Mouse (Mus musculus): ENCODE measurements around the gene Fam92a. TPM values are rescaled to one million over a fixed set of nuclear protein-coding genes. Genes with fewer than 3 reads are reported as not detected.
"Not testable (repeated sequence)": the region's sequence is repeated elsewhere in the genome, so short reads cannot be mapped to it uniquely, and the experiment has no call there.

The Fam92a gene
- polyA plus RNA-seq (2012; rRNA removed), result 8.3 and 8.5 TPM in 2 replicates

DNA sequence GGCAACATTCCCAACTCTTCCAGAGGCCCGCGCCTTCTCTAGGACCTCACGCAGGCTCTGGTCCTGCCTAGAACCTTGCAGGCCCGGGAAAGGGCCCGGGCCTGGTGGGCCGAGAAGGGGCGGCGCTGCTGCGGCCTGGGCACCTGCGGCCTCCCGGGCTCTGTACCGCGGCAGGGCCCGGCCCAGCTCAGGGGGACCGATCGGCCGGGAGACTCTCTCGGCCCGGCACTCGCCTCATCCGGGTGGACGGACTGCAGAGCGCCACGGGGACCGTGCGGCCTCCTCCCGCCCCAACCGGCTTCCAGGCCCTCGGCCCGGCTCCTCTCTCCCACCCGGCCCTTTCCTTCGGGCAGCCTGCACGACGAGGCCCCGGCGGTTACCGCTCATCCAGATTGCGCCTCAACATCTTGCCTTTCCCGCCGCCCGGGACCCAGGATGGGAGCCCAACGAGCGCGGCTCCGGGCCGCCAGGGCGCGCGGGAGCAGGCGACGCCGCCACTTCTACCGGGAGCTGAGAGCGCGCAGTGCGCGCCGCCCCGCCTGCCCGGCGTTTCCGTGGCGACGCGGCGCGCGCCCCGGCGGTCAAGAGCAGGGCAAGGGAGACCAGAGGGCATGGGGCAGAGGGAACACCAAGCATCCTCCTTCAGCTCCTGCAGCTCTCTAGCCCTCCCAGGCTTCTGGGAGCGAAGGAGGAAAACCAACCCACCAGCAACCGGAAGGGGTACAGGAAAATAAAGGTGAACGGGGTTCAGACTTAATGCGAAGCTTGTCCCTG lies at the start of gene Fam92a:
TSS of gene Fam92a (minus strand) at position 698 of the 774 bp plus-strand sequence.
- under 1% methylated on average over 74 of the region's 74 CpGs for WGBS
- no peak within 1 kb of the TSS for H3K27ac ChIP-seq (ENCODE audit: insufficient read depth, low read depth, low read length)

DNA sequence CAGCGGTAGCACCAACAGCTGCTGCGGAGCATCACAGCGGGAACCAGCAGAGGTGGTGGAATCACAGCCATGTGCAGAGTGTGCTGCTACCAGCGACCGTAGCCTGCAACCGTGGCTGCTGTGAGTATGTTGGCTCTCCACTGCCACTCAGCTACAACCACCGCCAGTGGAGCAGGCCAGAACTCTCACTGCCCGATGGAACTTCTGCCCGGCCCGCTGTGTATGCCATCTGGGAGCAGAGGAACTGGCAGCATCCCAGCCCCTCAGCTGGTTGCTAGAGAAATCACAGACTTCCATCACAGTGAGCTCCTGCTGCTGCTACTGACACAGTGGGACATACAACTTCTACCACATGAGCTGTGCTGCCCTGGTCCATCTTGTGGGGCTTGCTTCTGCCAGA lies 7.2 kb upstream of the Fam92a start:
- H3K36me3 ChIP-seq (ENCODE audit: control insufficient read depth, insufficient read depth, low read length), result no peaks in the 10 kb centered on the region
- WGBS, result 93% methylated on average over 10 of the region's 10 CpGs
- DNase-seq, result no peak
- no peak overlapping the region for H3K27ac ChIP-seq (ENCODE audit: insufficient read depth, low read depth, low read length)
- no peaks in the 10 kb centered on the region for H3K4me1 ChIP-seq (ENCODE audit: control insufficient read depth, insufficient read depth, low read length)
- TF ChIP-seq POLR2A (IDR thresholded peaks at IDR 0.05; ENCODE audit: low read depth, low read length) (no peak), CTCF (conservative IDR thresholded peaks at IDR 0.05; ENCODE audit: insufficient read depth, insufficient read length, low read depth, low read length) (no peak)
- no peak overlapping the region for H3K4me3 ChIP-seq (ENCODE audit: insufficient read depth, low read depth, low read length)
- H3K27me3 ChIP-seq (replicated peaks; ENCODE audit: control insufficient read depth, insufficient read depth, low read length), result no peaks in the 10 kb centered on the region

More for the DNA sequence above, at the start of gene Fam92a:
- H3K4me3 ChIP-seq (ENCODE audit: insufficient read depth, low read depth, low read length), result peak within 1 kb of the TSS; percentile 77
- no peak for TF ChIP-seq POLR2A (IDR thresholded peaks at IDR 0.05; ENCODE audit: low read depth, low read length)
- no peak for TF ChIP-seq CTCF (conservative IDR thresholded peaks at IDR 0.05; ENCODE audit: insufficient read depth, insufficient read length, low read depth, low read length)
- peak; percentile 79 for DNase-seq
- no peaks in the 10 kb centered on the region; the same call in 1 of the 2 replicates for H3K36me3 ChIP-seq (ENCODE audit: control insufficient read depth, insufficient read depth, low read length)
- H3K27me3 ChIP-seq (replicated peaks; ENCODE audit: control insufficient read depth, insufficient read depth, low read length), result no peaks in the 10 kb centered on the region
- peaks cover 6% of the 10 kb centered on the region; the same call in 1 of the 2 replicates for H3K4me1 ChIP-seq (ENCODE audit: control insufficient read depth, insufficient read depth, low read length)

DNA sequence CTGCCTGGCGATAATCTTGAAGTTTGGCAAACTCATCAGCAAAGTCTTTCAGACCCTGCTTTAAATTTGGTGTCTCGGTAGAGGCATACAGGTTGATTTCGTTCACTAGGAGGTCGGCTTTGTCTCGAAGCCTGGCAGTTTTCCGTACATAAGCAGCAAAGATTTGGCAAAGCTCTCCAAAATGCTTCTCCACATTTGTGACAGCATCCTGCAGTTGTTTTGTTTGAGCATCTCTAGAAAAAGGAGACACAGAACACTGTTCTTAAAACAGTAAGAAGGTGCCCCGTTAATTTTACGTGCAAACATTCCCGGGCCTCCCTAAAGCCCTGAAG lies 863 bp downstream of the Fam92a start:
- no peaks in the 10 kb centered on the region for H3K27me3 ChIP-seq (replicated peaks; ENCODE audit: control insufficient read depth, insufficient read depth, low read length)
- H3K4me3 ChIP-seq (ENCODE audit: insufficient read depth, low read depth, low read length), result peak overlapping the region; percentile 77
- DNase-seq, result no peak
- H3K4me1 ChIP-seq (ENCODE audit: control insufficient read depth, insufficient read depth, low read length), result peaks cover 6% of the 10 kb centered on the region; the same call in 1 of the 2 replicates
- H3K27ac ChIP-seq (ENCODE audit: insufficient read depth, low read depth, low read length), result no peak overlapping the region
- 13% methylated on average over 9 of the region's 9 CpGs for WGBS
- TF ChIP-seq POLR2A (IDR thresholded peaks at IDR 0.05; ENCODE audit: low read depth, low read length), result no peak
- no peak for TF ChIP-seq CTCF (conservative IDR thresholded peaks at IDR 0.05; ENCODE audit: insufficient read depth, insufficient read length, low read depth, low read length)
- no peaks in the 10 kb centered on the region; the same call in none of the 2 replicates for H3K36me3 ChIP-seq (ENCODE audit: control insufficient read depth, insufficient read depth, low read length)

DNA sequence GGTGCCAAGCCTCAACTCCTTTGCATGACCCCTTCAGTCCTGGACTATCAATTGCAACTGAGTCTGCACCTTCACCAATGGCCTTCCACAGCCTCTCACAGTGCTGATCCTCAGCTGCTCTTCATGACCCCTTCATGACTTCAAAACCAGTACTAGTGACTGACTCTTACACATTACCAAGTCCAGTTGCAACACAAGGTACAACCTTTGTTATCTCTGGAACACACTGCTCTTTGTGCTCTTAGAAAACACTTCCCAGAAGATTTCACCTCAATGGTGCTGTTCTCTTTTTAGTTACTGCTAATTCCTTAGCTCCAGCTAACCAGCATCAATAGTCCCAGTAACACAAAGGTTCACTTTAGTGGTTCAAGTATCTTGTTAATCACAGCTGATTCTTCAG lies 24.2 kb downstream of the Fam92a start:
- DNase-seq, result no peak

GRCm38 (mm10) chr4:12141516-12141915 lies 30.3 kb downstream of the Fam92a start:
- DNase-seq, result peak; percentile 8
- H3K36me3 ChIP-seq (ENCODE audit: control insufficient read depth, insufficient read depth, low read length); H3K4me1 ChIP-seq (ENCODE audit: control insufficient read depth, insufficient read depth, low read length); H3K4me3 ChIP-seq (ENCODE audit: insufficient read depth, low read depth, low read length); H3K27me3 ChIP-seq (replicated peaks; ENCODE audit: control insufficient read depth, insufficient read depth, low read length); H3K27ac ChIP-seq (ENCODE audit: insufficient read depth, low read depth, low read length): not testable (repeated sequence)
- WGBS, result 73% methylated on average over 7 of the region's 7 CpGs

More for the DNA sequence above, 24.2 kb downstream of the Fam92a start:
- no peaks in the 10 kb centered on the region for H3K27me3 ChIP-seq (replicated peaks; ENCODE audit: control insufficient read depth, insufficient read depth, low read length)
- H3K27ac ChIP-seq (ENCODE audit: insufficient read depth, low read depth, low read length), result no peak overlapping the region
- H3K36me3 ChIP-seq (ENCODE audit: control insufficient read depth, insufficient read depth, low read length), result no peaks in the 10 kb centered on the region
- no peak for TF ChIP-seq POLR2A (IDR thresholded peaks at IDR 0.05; ENCODE audit: low read depth, low read length)
- TF ChIP-seq CTCF (conservative IDR thresholded peaks at IDR 0.05; ENCODE audit: insufficient read depth, insufficient read length, low read depth, low read length), result no peak
- H3K4me1 ChIP-seq (ENCODE audit: control insufficient read depth, insufficient read depth, low read length), result no peaks in the 10 kb centered on the region
- no peak overlapping the region for H3K4me3 ChIP-seq (ENCODE audit: insufficient read depth, low read depth, low read length)

DNA sequence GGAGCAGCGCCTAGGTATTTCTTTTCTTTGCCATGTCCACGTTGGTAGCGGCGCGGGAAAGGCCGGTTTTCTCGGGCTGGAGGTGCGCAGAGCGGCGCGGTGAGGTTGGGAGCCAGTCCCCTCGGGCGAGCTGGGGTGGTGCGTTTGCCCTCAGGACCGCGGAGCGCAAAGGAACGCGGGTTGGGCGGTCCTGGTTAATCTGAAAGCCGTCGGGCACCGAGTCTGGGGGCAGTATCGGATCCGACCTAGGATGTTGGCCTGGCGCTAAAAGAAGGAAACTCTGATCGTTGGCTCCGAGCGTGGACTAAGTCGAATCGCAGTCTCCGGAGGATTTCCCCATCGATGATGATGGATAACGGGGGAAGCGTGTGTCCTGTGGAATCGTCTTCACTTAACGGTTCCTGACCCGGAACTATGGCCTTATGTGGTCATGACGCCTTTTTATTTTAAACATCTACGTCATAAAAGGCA lies 31.2 kb downstream of the Fam92a start:
- not testable (repeated sequence) for H3K4me1 ChIP-seq (ENCODE audit: control insufficient read depth, insufficient read depth, low read length); H3K27me3 ChIP-seq (replicated peaks; ENCODE audit: control insufficient read depth, insufficient read depth, low read length); H3K36me3 ChIP-seq (ENCODE audit: control insufficient read depth, insufficient read depth, low read length); H3K27ac ChIP-seq (ENCODE audit: insufficient read depth, low read depth, low read length)
- 5% methylated on average over 24 of the region's 40 CpGs for WGBS
- DNase-seq, result peak; percentile 12
- peak overlapping the region; percentile 48 for H3K4me3 ChIP-seq (ENCODE audit: insufficient read depth, low read depth, low read length)

DNA sequence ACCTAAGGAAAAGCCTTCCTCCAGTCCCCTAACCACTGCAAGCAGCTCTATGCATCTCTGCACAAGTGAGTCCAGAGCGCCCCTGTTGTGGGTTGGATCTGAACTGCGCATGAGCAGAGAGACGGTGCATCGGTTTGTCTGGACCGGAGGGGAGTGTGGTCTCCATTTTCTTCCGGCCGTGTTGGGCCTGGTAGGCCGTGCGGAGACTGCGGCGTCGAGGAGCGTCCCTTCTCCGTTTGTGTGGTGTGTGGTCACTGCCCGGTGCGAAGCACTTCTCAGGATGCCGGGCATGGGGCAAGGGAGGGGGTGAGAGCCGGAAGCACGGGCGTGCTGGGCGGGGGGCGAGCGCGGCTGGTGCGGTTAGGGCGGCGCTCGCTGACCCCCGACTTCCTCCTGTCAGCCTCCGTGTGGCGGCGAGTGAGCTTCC lies 31.7 kb downstream of the Fam92a start, which contains the start of gene Rbm12b1:
TSS of gene Rbm12b1 (plus strand) at position 124 of the 427 bp plus-strand sequence.
- H3K27me3 ChIP-seq (replicated peaks; ENCODE audit: control insufficient read depth, insufficient read depth, low read length); H3K36me3 ChIP-seq (ENCODE audit: control insufficient read depth, insufficient read depth, low read length); H3K4me1 ChIP-seq (ENCODE audit: control insufficient read depth, insufficient read depth, low read length): not testable (repeated sequence)
- 7% methylated on average over 17 of the region's 32 CpGs for WGBS
- peak; percentile 81 for DNase-seq
- H3K4me3 ChIP-seq (ENCODE audit: insufficient read depth, low read depth, low read length), result peak within 1 kb of the TSS; percentile 48
- TF ChIP-seq POLR2A (IDR thresholded peaks at IDR 0.05; ENCODE audit: low read depth, low read length), result peak; percentile 38
- 0 out of 2 replicates have a peak within 1 kb of the TSS, but pooled peaks have one; percentile 74 for H3K27ac ChIP-seq (ENCODE audit: insufficient read depth, low read depth, low read length)

Other genes with a start within 250 kb of the Fam92a start
- gene Gm10604, start 190.8 kb downstream of the Fam92a start, polyA plus RNA-seq (2012; rRNA removed), result not detected in 2 replicates
- gene Rbm12b2, start 82.6 kb downstream of the Fam92a start, polyA plus RNA-seq (2012; rRNA removed), result 1.3 and 1.9 TPM in 2 replicates
- 2.4 and 3.8 TPM in 2 replicates for gene Rbm12b1, start 31.8 kb downstream of the Fam92a start, polyA plus RNA-seq (2012; rRNA removed)

All from kidney, adult 2 months (tissue).